Mouse (Mus musculus) G1E-ER4 (cell line): ENCODE results near the gene Hbp1. TPM values are rescaled to one million over a fixed set of nuclear protein-coding genes. Genes with fewer than 3 reads are reported as not detected.

Experiments used
- GATA1 ChIP-seq: IDR thresholded peaks from one replicate; pipeline ENCODE4 v1.8.0; 2012; ENCODE audit warnings: low read length, inconsistent platforms
- polyA plus RNA-seq: library from polyadenylated mRNA; stranded (reverse); fragments of >175 nt; gene quantifications from 2 replicates; pipeline ENCODE4 v1.2.3, GENCODE M21; 2012

The Hbp1 gene
- polyA plus RNA-seq, 1 experiment, result 2.1 TPM

DNA sequence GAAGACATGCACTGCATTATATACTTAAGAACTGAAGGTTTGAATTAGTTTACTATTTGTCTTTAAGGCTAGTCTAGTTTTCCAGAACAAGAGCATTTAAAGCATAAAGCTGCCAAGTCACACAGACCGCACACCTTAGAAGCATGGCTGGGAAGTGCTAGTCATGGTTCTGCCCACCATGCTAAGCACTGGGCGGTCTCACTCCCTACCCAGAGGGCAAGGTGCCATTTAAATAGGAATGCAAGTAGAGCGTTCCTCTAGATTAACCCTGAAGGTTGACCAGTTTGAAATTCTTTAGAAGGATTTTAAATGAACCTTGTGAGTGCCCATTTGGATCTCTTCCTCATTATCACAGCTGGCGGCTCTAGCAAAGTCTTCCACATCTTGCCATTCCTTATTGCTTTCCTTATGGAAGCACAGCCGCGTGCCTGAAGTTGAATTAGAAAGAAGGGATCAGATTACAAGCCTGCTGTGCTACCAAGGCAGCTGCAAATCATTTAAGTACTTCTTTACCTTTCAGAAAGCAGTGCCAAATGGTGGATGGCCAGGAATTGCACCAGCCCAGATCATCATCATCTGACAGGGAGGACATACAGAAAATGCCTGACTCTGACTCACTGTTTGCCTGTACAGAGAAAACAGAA lies 13.6 kb downstream of the Hbp1 start:
- no peak for TF ChIP-seq GATA1

DNA sequence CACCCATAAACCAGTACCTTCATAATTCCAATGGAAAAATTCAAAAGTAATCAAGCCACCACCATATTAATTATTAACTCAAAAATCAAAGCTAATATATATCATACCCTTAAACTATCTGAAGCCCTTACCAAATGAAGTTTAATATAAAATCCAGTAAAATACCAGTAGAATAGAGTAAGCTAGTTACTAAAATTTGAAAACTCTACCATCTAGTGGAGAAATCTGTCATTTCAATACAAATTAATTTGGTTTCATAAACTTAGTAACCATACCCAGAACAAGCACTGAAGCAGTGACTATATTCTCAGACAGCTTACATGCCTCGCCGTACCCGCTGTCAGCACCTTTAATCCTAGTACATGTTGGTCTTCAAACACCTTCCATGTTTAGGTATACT lies 18.5 kb downstream of the Hbp1 start:
- no peak for TF ChIP-seq GATA1

- no peak for TF ChIP-seq GATA1
Observed at GRCm38 (mm10) chr12:31928498-31928897, 21.8 kb downstream of the Hbp1 start.

GRCm38 (mm10) chr12:31926661-31927061 lies 23.7 kb downstream of the Hbp1 start:
- no peak for TF ChIP-seq GATA1

GRCm38 (mm10) chr12:31925343-31925742 lies 25.0 kb downstream of the Hbp1 start:
- no peak for TF ChIP-seq GATA1

GRCm38 (mm10) chr12:31924135-31924534 lies 26.2 kb downstream of the Hbp1 start:
- TF ChIP-seq GATA1, result no peak

GRCm38 (mm10) chr12:31920464-31921405 lies 29.6 kb downstream of the Hbp1 start:
- TF ChIP-seq GATA1, result no peak

GRCm38 (mm10) chr12:31917245-31917644 lies 33.1 kb downstream of the Hbp1 start:
- no peak for TF ChIP-seq GATA1

DNA sequence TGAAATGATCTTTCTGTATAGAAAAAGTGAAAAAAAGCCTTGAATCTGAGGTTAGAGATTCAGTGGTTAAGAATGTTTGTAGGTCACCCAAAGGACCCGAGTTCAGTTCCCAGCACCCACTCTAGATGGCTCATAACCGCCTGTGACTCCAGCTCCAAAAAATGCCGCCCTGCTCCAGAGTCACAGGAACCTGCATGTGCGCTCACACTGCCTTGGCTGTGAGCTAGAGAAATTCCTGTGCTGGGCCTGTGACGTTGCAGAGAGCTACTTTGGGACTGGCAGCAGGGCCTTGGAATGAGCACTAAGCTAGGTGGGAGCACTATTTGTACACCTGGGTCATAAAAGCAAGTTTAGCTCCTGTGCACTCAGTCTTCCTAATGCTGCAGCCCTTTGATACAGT lies 33.6 kb downstream of the Hbp1 start:
- no peak for TF ChIP-seq GATA1

DNA sequence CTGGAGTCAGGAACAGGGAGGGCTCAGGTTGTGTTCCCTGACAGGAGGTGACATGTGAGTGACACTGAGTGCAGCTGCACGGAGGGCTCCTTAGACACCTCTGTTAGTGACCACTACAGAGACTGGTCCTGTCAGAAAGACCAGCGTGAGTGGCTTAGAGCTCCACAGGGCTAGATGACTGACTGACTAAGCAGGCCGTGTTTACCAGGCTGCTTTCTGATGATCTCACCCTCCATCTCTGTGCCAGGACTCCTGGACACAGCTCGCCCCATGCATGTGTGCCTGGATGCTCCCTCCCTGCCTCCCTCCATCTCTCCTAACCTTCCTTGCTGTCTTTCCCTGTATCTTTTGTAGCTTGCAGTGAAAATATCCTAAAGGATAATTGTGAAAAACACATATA lies 36.7 kb downstream of the Hbp1 start:
- no peak for TF ChIP-seq GATA1

GRCm38 (mm10) chr12:31912966-31913551 lies 37.3 kb downstream of the Hbp1 start:
- no peak for TF ChIP-seq GATA1

GRCm38 (mm10) chr12:31907436-31907835 lies 42.9 kb downstream of the Hbp1 start:
- no peak for TF ChIP-seq GATA1

DNA sequence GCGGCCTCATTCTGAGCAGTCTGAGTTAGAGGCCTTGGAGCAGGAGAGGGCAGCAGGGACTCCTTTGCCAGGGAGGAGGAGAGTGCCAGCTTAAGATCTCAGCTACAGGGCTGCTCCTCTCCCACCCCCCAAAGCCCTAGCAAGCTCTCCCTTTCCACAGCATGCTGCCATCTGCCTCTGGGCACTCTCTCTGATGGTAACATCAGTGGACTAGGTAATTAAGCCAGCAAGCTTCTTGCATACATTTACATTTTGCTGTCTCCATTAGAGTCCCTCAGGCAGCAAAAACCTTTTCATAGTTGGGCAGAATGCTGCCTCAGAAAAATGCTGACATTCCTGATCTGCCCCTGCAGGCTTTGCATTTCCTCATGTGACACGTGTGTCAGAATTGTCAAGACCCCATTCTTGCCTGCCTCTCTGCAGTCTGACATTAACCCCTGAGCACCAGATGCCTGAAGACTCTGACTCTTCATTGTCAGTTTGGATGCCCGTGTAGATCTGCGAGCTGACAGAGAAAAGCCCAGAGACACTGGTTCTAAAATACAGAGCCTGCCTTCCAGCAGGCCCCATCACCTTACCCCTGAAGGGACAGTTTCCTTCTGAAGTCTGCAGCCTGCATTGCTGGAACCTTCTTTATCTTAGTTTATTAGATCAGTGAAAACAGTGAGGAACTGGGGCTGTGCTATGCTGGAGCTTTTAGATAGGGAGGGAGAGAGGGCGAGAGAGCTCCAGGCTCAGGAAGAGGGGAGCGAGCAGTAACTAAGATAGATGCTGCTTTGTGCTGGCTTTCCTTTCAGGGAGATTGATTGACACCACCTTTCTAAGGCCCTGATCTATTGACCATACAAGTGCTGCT lies 44.4 kb downstream of the Hbp1 start:
- TF ChIP-seq GATA1, result no peak

GRCm38 (mm10) chr12:31900391-31900914 lies 49.9 kb downstream of the Hbp1 start:
- TF ChIP-seq GATA1, result no peak

GRCm38 (mm10) chr12:31897456-31897855 lies 52.9 kb downstream of the Hbp1 start:
- no peak for TF ChIP-seq GATA1
